ENCODE assay signal across 14 mouse cellular contexts in genomic region chr5:66075906-66076305, GRCm38 (mm10).
DNase-seq lines count a peak whose midpoint lies in the region; ATAC-seq and TF ChIP-seq lines count a peak whose summit lies in the region.
"Had no signal": no experiment of that assay in that cellular context is flagged by ENCODE, and none has a peak within 500 bp of the region (broad histone marks: within the 10 kb centered on the region; RNA-seq: fewer than 3 reads in every experiment).

No protein-coding gene starts in this region.

- in situ Hi-C loops in CH12.LX (cut with MboI; ENCODE audit: low pct_ligation_motif_present, low pct_unique_long_range_greater_than_20kb, low sequenced_read_pairs) = no loop called here

- H3K36me3 ChIP-seq in heart, postnatal 0 days (replicated peaks; ENCODE audit: control insufficient read depth, insufficient read depth, low read length) = no peaks in the 10 kb centered on the region
- H3K36me3 ChIP-seq in CH12.LX (replicated peaks in 1 of 2; ENCODE audit: control insufficient read depth in 1 of 2, insufficient read depth in 1 of 2, low read length in 1 of 2) = no peaks in the 10 kb centered on the region
- no peaks in the 10 kb centered on the region for H3K36me3 ChIP-seq in liver, embryonic 13.5 days
- no peaks in the 10 kb centered on the region for H3K36me3 ChIP-seq in forebrain, embryonic 10.5 days (replicated peaks)
- H3K36me3 ChIP-seq: embryonic facial prominence, embryonic 13.5 days; heart, embryonic 12.5 days; lung, embryonic 15.5 days; neural tube, embryonic 13.5 days had no signal

- no peaks in the 10 kb centered on the region for H3K27me3 ChIP-seq in heart, postnatal 0 days (ENCODE audit: control insufficient read depth, insufficient read depth, low read length)
- H3K27me3 ChIP-seq in CH12.LX (replicated peaks) = no peaks in the 10 kb centered on the region
- H3K27me3 ChIP-seq in liver, embryonic 13.5 days = no peaks in the 10 kb centered on the region
- no peaks in the 10 kb centered on the region for H3K27me3 ChIP-seq in forebrain, embryonic 10.5 days (ENCODE audit: poor library complexity, severe bottlenecking)
- H3K27me3 ChIP-seq: embryonic facial prominence, embryonic 13.5 days; heart, embryonic 12.5 days; lung, embryonic 15.5 days; megakaryocyte, embryonic 14.5 days; neural tube, embryonic 13.5 days had no signal

- H3K4me1 ChIP-seq in heart, postnatal 0 days (ENCODE audit: control insufficient read depth, insufficient read depth) = no peaks in the 10 kb centered on the region
- peaks cover 22 to 63% of the 10 kb centered on the region in 2 experiments for H3K4me1 ChIP-seq in CH12.LX (ENCODE audit: control insufficient read depth in 1 of 2, insufficient read depth in 2 of 2)
- H3K4me1 ChIP-seq in liver, embryonic 13.5 days (replicated peaks) = peaks cover 48% of the 10 kb centered on the region
- H3K4me1 ChIP-seq in forebrain, embryonic 10.5 days = no peaks in the 10 kb centered on the region
- H3K4me1 ChIP-seq: embryonic facial prominence, embryonic 13.5 days; heart, embryonic 12.5 days; neural tube, embryonic 13.5 days had no signal

- no peak for TF ChIP-seq RAD21 in CH12.LX (IDR thresholded peaks at IDR 0.05; ENCODE audit: low read depth, low read length)

- peak overlapping the region; percentile 32; the same call in 1 of the 2 replicates for H3K27ac ChIP-seq in heart, postnatal 0 days (ENCODE audit: low read depth)
- H3K27ac ChIP-seq in CH12.LX (ENCODE audit: insufficient read depth, low read depth) = peak overlapping the region; percentile 99
- 0 out of 2 replicates have a peak overlapping the region, but pooled peaks have one; percentile 51 for H3K27ac ChIP-seq in liver, embryonic 13.5 days
- no peak overlapping the region for H3K27ac ChIP-seq in forebrain, embryonic 10.5 days
- H3K27ac ChIP-seq: embryonic facial prominence, embryonic 13.5 days; neural tube, embryonic 13.5 days had no signal

- no peak for TF ChIP-seq CTCF in heart, postnatal 0 days (IDR thresholded peaks at IDR 0.05; ENCODE audit: low read depth)
- no peak for TF ChIP-seq CTCF in CH12.LX (conservative IDR thresholded peaks at IDR 0.05 in 1 of 2, IDR thresholded peaks at IDR 0.05 in 1 of 2; ENCODE audit: low read depth in 2 of 2, low read length in 2 of 2)

- no peak for DNase-seq in heart, postnatal 0 days (ENCODE audit: low spot score)
- no peak for DNase-seq in heart, postnatal 10 days
- no peak for DNase-seq in CH12.LX (ENCODE audit: extremely low read depth)
- peak; percentile 55 to 68 for DNase-seq in kidney, adult 8-10 months
- no peak for DNase-seq in liver, embryonic 13.5 days
- DNase-seq in adrenal gland, postnatal 10 days = no peak
- no peak for DNase-seq in adrenal gland, postnatal 36 days
- DNase-seq in forebrain, embryonic 10.5 days (ENCODE audit: extremely low spot score, low spot score) = no peak
- DNase-seq: cerebellum, adult 2 months had no signal

- H3K9me3 ChIP-seq in heart, postnatal 0 days (replicated peaks; ENCODE audit: control insufficient read depth, low read length) = no peaks in the 10 kb centered on the region
- no peaks in the 10 kb centered on the region for H3K9me3 ChIP-seq in CH12.LX (replicated peaks; ENCODE audit: low read length)
- H3K9me3 ChIP-seq in liver, embryonic 13.5 days (replicated peaks) = no peaks in the 10 kb centered on the region
- H3K9me3 ChIP-seq in forebrain, embryonic 10.5 days = no peaks in the 10 kb centered on the region
- H3K9me3 ChIP-seq: embryonic facial prominence, embryonic 13.5 days; heart, embryonic 12.5 days; lung, embryonic 15.5 days; megakaryocyte, embryonic 14.5 days; neural tube, embryonic 13.5 days had no signal

- no peak for TF ChIP-seq EP300 in heart, postnatal 0 days (IDR thresholded peaks at IDR 0.05; ENCODE audit: low read depth)
- TF ChIP-seq EP300 in CH12.LX (IDR thresholded peaks at IDR 0.05; ENCODE audit: low read length) = no peak

- intact Hi-C loops in heart, postnatal 10 days (cut with DNase I) = no loop called here

- WGBS in heart, postnatal 0 days = 96% methylated on average over 12 of the region's 12 CpGs
- 75% methylated on average over 12 of the region's 12 CpGs for WGBS in liver, embryonic 13.5 days (ENCODE audit: insufficient replicate concordance)
- WGBS in forebrain, embryonic 10.5 days = 92% methylated on average over 12 of the region's 12 CpGs

- dilution Hi-C loops in CH12.LX (cut with MboI; ENCODE audit: extremely low pct_ligation_motif_present, extremely low pct_unique_long_range_greater_than_20kb, low sequenced_read_pairs) = no loop called here

- H3K9ac ChIP-seq in heart, postnatal 0 days (replicated peaks; ENCODE audit: low read depth, low read length) = no peak overlapping the region
- H3K9ac ChIP-seq in CH12.LX (ENCODE audit: insufficient read depth, low read depth) = peak overlapping the region; percentile 68
- H3K9ac ChIP-seq in liver, embryonic 13.5 days = no peak overlapping the region
- H3K9ac ChIP-seq: embryonic facial prominence, embryonic 13.5 days; heart, embryonic 12.5 days; lung, embryonic 15.5 days; neural tube, embryonic 13.5 days had no signal

- H3K4me2 ChIP-seq in heart, postnatal 0 days (ENCODE audit: low read depth, low read length) = no peak overlapping the region
- peak overlapping the region; percentile 66; the same call in 1 of the 2 replicates for H3K4me2 ChIP-seq in CH12.LX (ENCODE audit: insufficient read depth, low read depth, poor library complexity, severe bottlenecking)
- no peak overlapping the region for H3K4me2 ChIP-seq in liver, embryonic 13.5 days
- H3K4me2 ChIP-seq: embryonic facial prominence, embryonic 13.5 days; heart, embryonic 12.5 days; neural tube, embryonic 13.5 days had no signal

- H3K79me2 ChIP-seq in CH12.LX (replicated peaks; ENCODE audit: control insufficient read depth, extremely low read depth, insufficient read depth, poor library complexity, severe bottlenecking) = peaks cover 28% of the 10 kb centered on the region

- no peak for TF ChIP-seq POLR2A in CH12.LX (IDR thresholded peaks at IDR 0.05; ENCODE audit: low read depth, low read length)

- no peak for ATAC-seq in heart, postnatal 0 days (ENCODE audit: insufficient read depth, low read depth)
- no peak for ATAC-seq in liver, embryonic 13.5 days (ENCODE audit: low read depth)

- no peak overlapping the region for H3K4me3 ChIP-seq in heart, postnatal 0 days (ENCODE audit: low read depth, low read length)
- peak overlapping the region in 1 of 3 experiments; percentile 17 for H3K4me3 ChIP-seq in CH12.LX (replicated peaks in 1 of 3; ENCODE audit: low read depth in 2 of 3, low read length in 2 of 3, poor library complexity in 1 of 3)
- no peak overlapping the region for H3K4me3 ChIP-seq in liver, embryonic 13.5 days (replicated peaks)
- no peak overlapping the region for H3K4me3 ChIP-seq in forebrain, embryonic 10.5 days
- H3K4me3 ChIP-seq: embryonic facial prominence, embryonic 13.5 days; heart, embryonic 12.5 days; lung, embryonic 15.5 days; megakaryocyte, embryonic 14.5 days; neural tube, embryonic 13.5 days had no signal

TF ChIP-seq in CH12.LX, 34 proteins besides CTCF, POLR2A, EP300 and RAD21:
- TF ChIP-seq ETS1 (conservative IDR thresholded peaks at IDR 0.05; ENCODE audit: low read depth, low read length) = no peak
- no peak for TF ChIP-seq POLR2AphosphoS2 (IDR thresholded peaks at IDR 0.05; ENCODE audit: low read depth, low read length)
- no peak for TF ChIP-seq SIN3A (IDR thresholded peaks at IDR 0.05; ENCODE audit: low read length)
- TF ChIP-seq USF1 (IDR thresholded peaks at IDR 0.05; ENCODE audit: low read depth, low read length) = no peak
- no peak for TF ChIP-seq ZC3H11A (IDR thresholded peaks at IDR 0.05; ENCODE audit: low read depth, low read length)
- no peak for TF ChIP-seq NRF1 (IDR thresholded peaks at IDR 0.05; ENCODE audit: low read depth, low read length)
- TF ChIP-seq MEF2A (IDR thresholded peaks at IDR 0.05; ENCODE audit: borderline replicate concordance, low read depth, low read length) = no peak
- no peak for TF ChIP-seq SMC3 (IDR thresholded peaks at IDR 0.05; ENCODE audit: low read depth, low read length)
- TF ChIP-seq ZMIZ1 (IDR thresholded peaks at IDR 0.05; ENCODE audit: low read depth, low read length) = no peak
- no peak for TF ChIP-seq MAZ (IDR thresholded peaks at IDR 0.05; ENCODE audit: low read depth, low read length)
- no peak for TF ChIP-seq ELF1 (IDR thresholded peaks at IDR 0.05; ENCODE audit: low read depth, low read length)
- no peak for TF ChIP-seq USF2 (conservative IDR thresholded peaks at IDR 0.05; ENCODE audit: low read depth, low read length)

Comparison
In these comparisons a context has a peak if more than half of its experiments do, and no peak if none do; other contexts are left out.
1. DNase-seq: peak in kidney, adult 8-10 months (2 of 2); none in heart, postnatal 0 days (single experiment), heart, postnatal 10 days (0 of 2), CH12.LX (single experiment), liver, embryonic 13.5 days (single experiment), adrenal gland, postnatal 10 days (single experiment), adrenal gland, postnatal 36 days (0 of 2) and forebrain, embryonic 10.5 days (single experiment).